Mouse (Mus musculus): ENCODE data around the gene Muc3.
A peak's percentile ranks its signal among the peaks of the same experiment; 100 is the strongest.

Muc3 gene

GRCm38 (mm10) chr5:137091560-137091959 is 57.6 kb downstream of the Muc3 start:
- no peak for DNase-seq

GRCm38 (mm10) chr5:137090870-137091269 is 58.3 kb downstream of the Muc3 start:
- no peak for DNase-seq

DNA sequence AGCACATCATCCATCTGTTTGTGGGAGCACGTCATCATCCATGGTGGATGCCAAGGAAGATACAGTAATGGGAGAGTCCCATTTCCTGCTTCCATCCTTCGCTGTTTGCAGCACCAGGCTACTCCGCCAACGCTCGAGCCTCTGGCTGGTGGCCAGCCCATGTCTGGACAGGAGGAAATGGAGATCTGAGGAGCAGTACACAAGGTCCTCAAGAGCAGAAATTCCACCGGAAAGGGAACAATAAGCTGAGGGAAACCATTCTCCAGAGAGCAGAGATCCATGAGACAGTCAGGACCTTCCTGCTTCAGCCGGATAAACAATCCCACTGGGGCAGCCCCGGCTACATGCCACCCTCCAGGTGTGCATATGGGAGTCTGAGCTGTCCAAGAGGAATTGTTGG is 61.7 kb downstream of the Muc3 start:
- DNase-seq = peak; percentile 74

GRCm38 (mm10) chr5:137085731-137086130 is 63.4 kb downstream of the Muc3 start:
- no peak for DNase-seq

DNA sequence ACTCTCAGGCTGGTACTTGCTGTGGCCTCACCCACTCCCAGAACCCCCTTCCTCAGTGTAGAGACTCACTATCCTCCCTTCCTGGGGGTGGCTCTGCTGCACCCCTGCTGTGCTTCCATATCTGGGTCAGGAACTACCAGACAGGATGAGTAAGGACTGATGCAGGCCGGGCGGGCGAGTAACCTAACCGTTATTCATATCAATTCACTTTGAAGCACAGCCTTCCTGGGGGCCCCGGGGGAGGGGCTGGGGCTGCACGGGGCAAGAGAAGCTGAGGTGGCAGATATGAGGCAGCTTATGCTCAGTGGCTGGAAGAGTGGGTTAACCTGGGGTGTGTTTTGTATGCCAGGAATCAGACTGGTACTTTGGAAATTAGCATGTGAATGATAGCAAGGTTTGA is 64.1 kb downstream of the Muc3 start:
- no peak for DNase-seq
